Comparison of ENCODE assay signal across 8 mouse cellular contexts in genomic region chr11:6658271-6658670, GRCm38 (mm10). TPM values are rescaled to one million over a fixed set of nuclear protein-coding genes. Genes with fewer than 3 reads are reported as not detected.
DNase-seq lines count a peak whose midpoint lies in the region; ATAC-seq lines count a peak whose summit lies in the region.

Ramp3 (plus strand) TSS chr11:6658521.

- intact Hi-C loops in gastrocnemius, postnatal 36 days (cut with DNase I), result loop anchor here (5.0 kb wide), 1 partner anchor 484 kb away; no protein-coding TSS in a partner anchor

- peak within 1 kb of the TSS; percentile 75 for H3K4me2 ChIP-seq in embryonic facial prominence, embryonic 15.5 days (replicated peaks)
- peak within 1 kb of the TSS; percentile 59 for H3K4me2 ChIP-seq in liver, embryonic 15.5 days

- H3K4me1 ChIP-seq in embryonic facial prominence, embryonic 15.5 days, result peaks cover 12% of the 10 kb centered on the region
- peaks cover 3% of the 10 kb centered on the region; the same call in 1 of the 2 replicates for H3K4me1 ChIP-seq in liver, embryonic 15.5 days (replicated peaks)

- H3K9ac ChIP-seq in embryonic facial prominence, embryonic 15.5 days, result no peak within 1 kb of the TSS
- H3K9ac ChIP-seq in liver, embryonic 15.5 days, result no peak within 1 kb of the TSS

- H3K27me3 ChIP-seq in embryonic facial prominence, embryonic 15.5 days, result 0 out of 2 replicates have a peak, but pooled peaks cover 5% of the 10 kb centered on the region
- peaks cover 23% of the 10 kb centered on the region; the same call in 1 of the 2 replicates for H3K27me3 ChIP-seq in liver, embryonic 15.5 days

- 0 out of 2 replicates have a peak, but pooled peaks have one; percentile 53 for ATAC-seq in embryonic facial prominence, embryonic 15.5 days (ENCODE audit: insufficient number of reproducible peaks, low FRiP score, low TSS enrichment, low read depth)
- peak; percentile 46 for ATAC-seq in inflammation-experienced regulatory T-cells, adult 6 months
- peak; percentile 34; the same call in 1 of the 2 replicates for ATAC-seq in liver, embryonic 15.5 days (ENCODE audit: insufficient read depth)

- H3K36me3 ChIP-seq in embryonic facial prominence, embryonic 15.5 days, result no peaks in the 10 kb centered on the region
- no peaks in the 10 kb centered on the region for H3K36me3 ChIP-seq in liver, embryonic 15.5 days (replicated peaks)

- peak within 1 kb of the TSS; percentile 46 for H3K4me3 ChIP-seq in embryonic facial prominence, embryonic 15.5 days (replicated peaks)
- H3K4me3 ChIP-seq in liver, embryonic 15.5 days (replicated peaks), result peak within 1 kb of the TSS; percentile 28

- no peaks in the 10 kb centered on the region for H3K9me3 ChIP-seq in embryonic facial prominence, embryonic 15.5 days (replicated peaks)
- no peaks in the 10 kb centered on the region for H3K9me3 ChIP-seq in liver, embryonic 15.5 days (replicated peaks)

- 1% methylated on average over 18 of the region's 18 CpGs for WGBS in embryonic facial prominence, embryonic 15.5 days
- WGBS in liver, embryonic 15.5 days (ENCODE audit: insufficient replicate concordance), result under 1% methylated on average over 18 of the region's 18 CpGs

- DNase-seq in left cerebral cortex, adult 8-10 months (ENCODE audit: low spot score in 2 of 2), result no peak
- DNase-seq in left cerebral cortex, adult 11 months (ENCODE audit: low spot score), result no peak
- peak; percentile 73 for DNase-seq in brain, adult 2 months (ENCODE audit: low read depth, low spot score)
- DNase-seq in retina, postnatal 7 days (ENCODE audit: low read depth, low spot score), result peak; percentile 49
- no peak for DNase-seq in gastrocnemius, postnatal 36 days

- H3K27ac ChIP-seq in embryonic facial prominence, embryonic 15.5 days (replicated peaks), result no peak within 1 kb of the TSS
- H3K27ac ChIP-seq in liver, embryonic 15.5 days (replicated peaks), result no peak within 1 kb of the TSS

RNA-seq across cellular contexts. Expression of gene Ramp3, which starts in this region (rescaled TPM):
- 10 to 100 TPM; 13.4 to 18.5 (median 15.5) TPM for total RNA-seq in left cerebral cortex, adult 8-10 months (2022)
- 14.1 and 18.2 TPM in 2 replicates for polyA plus RNA-seq in embryonic facial prominence, embryonic 15.5 days (2015; fragmentation: Nextera tagmentation; extraction: Ambion mirVana)
- polyA plus RNA-seq in inflammation-experienced regulatory T-cells, adult 6 months (2017; shearing (Covaris generic)), result 1 to 10 TPM; 4.2 to 6.8 (median 5.6) TPM
- polyA plus RNA-seq in liver, embryonic 15.5 days (2015; fragmentation: Nextera tagmentation; extraction: Ambion mirVana), result 0.09 and 0.13 TPM in 2 replicates
- under 1 TPM in 1 of 2 experiments, not detected in 1; 0.81 TPM for total RNA-seq in gastrocnemius, postnatal 36 days (2021)

Comparison
In these comparisons a context has a peak if more than half of its experiments do, and no peak if none do; other contexts are left out.
1. RNA of gene Ramp3 (total RNA-seq): 13.4 to 18.5 TPM in left cerebral cortex, adult 8-10 months; 0.81 TPM in gastrocnemius, postnatal 36 days; every median in the first group is over 4 times any median in the second.
2. Peak in ATAC-seq, H3K4me3 ChIP-seq and H3K4me2 ChIP-seq in liver, embryonic 15.5 days; RNA of the gene not detected or under 1 TPM.
3. DNase-seq: peak in brain, adult 2 months (single experiment) and retina, postnatal 7 days (single experiment); none in left cerebral cortex, adult 8-10 months (0 of 2), left cerebral cortex, adult 11 months (single experiment) and gastrocnemius, postnatal 36 days (0 of 2).
4. Peak in every context shown above with its lines, with median percentiles within 50 percentile points of each other: ATAC-seq.